Mouse (Mus musculus): ENCODE measurements around the gene Zfp1. TPM values are rescaled to one million over a fixed set of nuclear protein-coding genes. Genes with fewer than 3 reads are reported as not detected.

The Zfp1 gene
- polyA plus RNA-seq, 1 experiment from 2014 or later = 24.4 TPM

GRCm38 (mm10) chr8:111645715-111646114 is 2.5 kb downstream of the Zfp1 start:
- no peak overlapping the region for H3K4me3 ChIP-seq
- peaks cover 15% of the 10 kb centered on the region for H3K4me1 ChIP-seq
- H3K9me3 ChIP-seq = no peaks in the 10 kb centered on the region
- no peak overlapping the region for H3K27ac ChIP-seq
- H3K9ac ChIP-seq = no peak overlapping the region
- no peak overlapping the region for H3K4me2 ChIP-seq
- no peaks in the 10 kb centered on the region for H3K36me3 ChIP-seq
- H3K27me3 ChIP-seq = no peaks in the 10 kb centered on the region
- 96% methylated on average over 8 of the region's 8 CpGs for WGBS
- ATAC-seq (ENCODE audit: insufficient number of reproducible peaks, low FRiP score, low TSS enrichment, low read depth) = no peak

GRCm38 (mm10) chr8:111648834-111649233 is 5.6 kb downstream of the Zfp1 start:
- WGBS = 71% methylated on average over 2 of the region's 2 CpGs
- no peak for ATAC-seq (ENCODE audit: insufficient number of reproducible peaks, low FRiP score, low TSS enrichment, low read depth)
- no peak overlapping the region for H3K27ac ChIP-seq

GRCm38 (mm10) chr8:111650651-111651050 is 7.5 kb downstream of the Zfp1 start:
- Histone ChIP-seq H3K27me3 (no peaks in the 10 kb centered on the region), H3K4me2 (no peak overlapping the region), H3K36me3 (no peaks in the 10 kb centered on the region), H3K9ac (no peak overlapping the region), H3K4me1 (peaks cover 9% of the 10 kb centered on the region; the same call in 1 of the 2 replicates), H3K9me3 (no peaks in the 10 kb centered on the region), H3K27ac (no peak overlapping the region), H3K4me3 (no peak overlapping the region)
- WGBS = 93% methylated on average over 3 of the region's 3 CpGs
- ATAC-seq (ENCODE audit: insufficient number of reproducible peaks, low FRiP score, low TSS enrichment, low read depth) = no peak

More at GRCm38 (mm10) chr8:111648834-111649233, 5.6 kb downstream of the Zfp1 start:
- Histone ChIP-seq H3K4me1 (peaks cover 9% of the 10 kb centered on the region; the same call in 1 of the 2 replicates), H3K9me3 (no peaks in the 10 kb centered on the region), H3K4me2 (no peak overlapping the region), H3K9ac (no peak overlapping the region), H3K27me3 (no peaks in the 10 kb centered on the region), H3K36me3 (no peaks in the 10 kb centered on the region), H3K4me3 (no peak overlapping the region)

DNA sequence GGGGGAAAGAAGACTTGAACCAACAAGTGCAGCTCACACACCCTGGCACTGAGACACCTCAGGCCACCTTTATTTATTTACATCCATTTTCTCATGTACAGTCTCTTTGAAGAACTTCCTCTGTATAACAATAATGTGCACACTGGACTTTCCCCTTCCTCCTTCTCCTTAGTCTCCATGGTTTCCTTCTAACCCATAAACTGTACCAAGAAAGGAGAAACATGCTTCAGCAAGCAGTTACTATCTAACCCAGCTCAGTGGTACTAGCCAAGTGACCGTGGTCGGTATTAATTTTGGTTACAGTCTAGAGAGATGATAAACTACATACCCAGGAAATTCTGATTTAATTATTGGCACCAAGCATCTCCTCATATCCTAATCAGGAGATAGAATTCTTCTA is 10.3 kb downstream of the Zfp1 start:
- ATAC-seq (ENCODE audit: insufficient number of reproducible peaks, low FRiP score, low TSS enrichment, low read depth) = no peak
- Histone ChIP-seq H3K4me3 (no peak overlapping the region), H3K9ac (no peak overlapping the region), H3K27ac (no peak overlapping the region), H3K4me2 (no peak overlapping the region), H3K4me1 (peaks cover 12% of the 10 kb centered on the region; the same call in 1 of the 2 replicates), H3K36me3 (no peaks in the 10 kb centered on the region), H3K9me3 (no peaks in the 10 kb centered on the region), H3K27me3 (no peaks in the 10 kb centered on the region)
- 92% methylated on average over 2 of the region's 2 CpGs for WGBS

- Histone ChIP-seq H3K4me3 (no peak overlapping the region), H3K4me2 (no peak overlapping the region), H3K36me3 (peaks cover 13% of the 10 kb centered on the region), H3K27ac (no peak overlapping the region), H3K9ac (no peak overlapping the region), H3K4me1 (peaks cover 7% of the 10 kb centered on the region; the same call in 1 of the 2 replicates), H3K27me3 (no peaks in the 10 kb centered on the region), H3K9me3 (no peaks in the 10 kb centered on the region)
- WGBS = 62% methylated on average over 1 of the region's 1 CpGs
- no peak for ATAC-seq (ENCODE audit: insufficient number of reproducible peaks, low FRiP score, low TSS enrichment, low read depth)
Measured at GRCm38 (mm10) chr8:111657312-111657854, 14.2 kb downstream of the Zfp1 start.

DNA sequence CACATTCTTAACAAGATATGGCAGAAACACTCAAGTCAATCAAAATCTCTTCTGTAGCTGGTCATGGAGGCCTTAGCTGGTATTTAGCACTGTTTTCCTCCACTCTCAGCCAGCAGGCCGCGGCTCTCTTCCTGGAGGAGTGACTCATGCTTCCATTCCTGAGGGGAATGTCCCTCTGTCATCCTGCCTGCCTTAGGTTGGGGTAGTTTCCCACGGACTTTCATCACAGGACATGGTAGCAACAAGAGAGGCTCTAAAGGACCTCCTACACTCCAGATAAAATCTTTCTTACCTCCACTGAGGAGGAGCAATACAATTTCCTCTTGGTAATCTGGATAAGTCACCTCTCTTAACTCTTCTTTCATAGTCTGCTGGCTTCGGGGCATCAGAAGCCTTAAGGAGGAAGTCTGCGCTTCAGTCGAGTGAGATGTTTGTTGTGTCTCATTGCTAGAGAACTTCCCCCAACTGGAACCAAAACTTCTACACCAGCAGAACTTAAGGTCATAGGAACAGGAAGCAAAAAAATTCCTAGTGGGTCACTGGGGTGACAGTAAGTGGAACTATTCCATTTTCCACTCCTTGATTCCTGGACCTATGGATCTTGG is 15.7 kb downstream of the Zfp1 start:
- no peak overlapping the region for H3K4me3 ChIP-seq
- H3K9ac ChIP-seq = no peak overlapping the region
- peaks cover 15% of the 10 kb centered on the region for H3K36me3 ChIP-seq
- no peaks in the 10 kb centered on the region for H3K9me3 ChIP-seq
- ATAC-seq (ENCODE audit: insufficient number of reproducible peaks, low FRiP score, low TSS enrichment, low read depth) = no peak
- peaks cover 7% of the 10 kb centered on the region; the same call in 1 of the 2 replicates for H3K4me1 ChIP-seq
- H3K27me3 ChIP-seq = no peaks in the 10 kb centered on the region
- 0 out of 2 replicates have a peak overlapping the region, but pooled peaks have one; percentile 19 for H3K27ac ChIP-seq
- H3K4me2 ChIP-seq = no peak overlapping the region
- WGBS = 72% methylated on average over 6 of the region's 6 CpGs

DNA sequence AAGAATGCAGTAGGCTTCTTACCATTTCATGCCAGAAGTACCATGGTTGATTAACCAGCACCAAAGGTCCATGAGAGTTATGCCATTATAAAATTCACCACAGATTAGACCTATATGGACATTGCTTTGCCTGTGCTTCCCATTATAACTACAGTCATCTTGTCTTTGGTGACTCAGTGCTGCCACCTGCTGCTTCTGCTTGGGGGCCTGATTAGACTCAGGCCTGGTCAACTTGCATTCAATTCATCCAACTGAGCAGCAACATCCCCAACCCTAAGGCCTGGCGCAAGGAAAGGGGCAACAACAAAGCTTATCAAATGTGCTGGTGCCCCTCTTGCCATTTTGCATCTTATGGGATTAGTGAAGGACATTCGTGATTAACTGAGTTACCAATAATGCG is 19.3 kb downstream of the Zfp1 start:
- no peak overlapping the region for H3K4me2 ChIP-seq
- no peak overlapping the region for H3K27ac ChIP-seq
- 0 out of 2 replicates have a peak, but pooled peaks cover 2% of the 10 kb centered on the region for H3K4me1 ChIP-seq
- no peaks in the 10 kb centered on the region for H3K27me3 ChIP-seq
- no peak overlapping the region for H3K9ac ChIP-seq
- peaks cover 33% of the 10 kb centered on the region for H3K36me3 ChIP-seq
- 88% methylated on average over 3 of the region's 3 CpGs for WGBS
- no peak overlapping the region for H3K4me3 ChIP-seq
- no peaks in the 10 kb centered on the region for H3K9me3 ChIP-seq
- no peak for ATAC-seq (ENCODE audit: insufficient number of reproducible peaks, low FRiP score, low TSS enrichment, low read depth)

DNA sequence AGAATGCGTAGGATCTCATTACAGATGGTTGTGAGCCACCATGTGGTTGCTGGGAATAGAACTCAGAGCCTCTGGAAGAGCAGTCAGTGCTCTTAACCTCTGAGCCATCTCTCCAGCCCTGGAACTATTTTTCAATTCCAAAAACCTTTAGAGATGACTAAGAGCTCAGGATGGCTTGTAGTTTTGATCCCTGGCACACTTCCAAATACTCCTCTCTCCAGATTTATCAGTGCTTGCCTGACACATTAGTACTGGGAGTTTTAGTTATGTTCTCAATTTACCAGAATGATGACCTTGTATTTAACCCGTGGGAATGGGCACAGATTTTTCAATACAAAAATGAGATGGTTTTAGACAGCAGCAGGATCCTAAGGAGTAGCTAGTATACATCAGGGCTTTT is 23.6 kb downstream of the Zfp1 start:
- Histone ChIP-seq H3K27ac (no peak overlapping the region), H3K4me3 (no peak overlapping the region), H3K36me3 (peaks cover 53% of the 10 kb centered on the region), H3K9me3 (no peaks in the 10 kb centered on the region), H3K27me3 (no peaks in the 10 kb centered on the region), H3K4me1 (no peaks in the 10 kb centered on the region), H3K9ac (no peak overlapping the region), H3K4me2 (no peak overlapping the region)
- ATAC-seq (ENCODE audit: insufficient number of reproducible peaks, low FRiP score, low TSS enrichment, low read depth) = no peak
- WGBS = 77% methylated on average over 2 of the region's 2 CpGs

- ATAC-seq (ENCODE audit: insufficient number of reproducible peaks, low FRiP score, low TSS enrichment, low read depth) = no peak
- 76% methylated on average over 8 of the region's 8 CpGs for WGBS
- no peaks in the 10 kb centered on the region for H3K9me3 ChIP-seq
Measured at GRCm38 (mm10) chr8:111676237-111676636, 33.0 kb downstream of the Zfp1 start.

GRCm38 (mm10) chr8:111678111-111678510 is 34.9 kb downstream of the Zfp1 start:
- Histone ChIP-seq H3K4me1 (no peaks in the 10 kb centered on the region), H3K9ac (no peak overlapping the region), H3K27me3 (no peaks in the 10 kb centered on the region), H3K4me2 (no peak overlapping the region), H3K9me3 (no peaks in the 10 kb centered on the region), H3K27ac (no peak overlapping the region), H3K4me3 (no peak overlapping the region), H3K36me3 (no peaks in the 10 kb centered on the region)
- ATAC-seq (ENCODE audit: insufficient number of reproducible peaks, low FRiP score, low TSS enrichment, low read depth) = no peak
- WGBS = 26% methylated on average over 3 of the region's 3 CpGs

More at GRCm38 (mm10) chr8:111676237-111676636, 33.0 kb downstream of the Zfp1 start:
- no peaks in the 10 kb centered on the region for H3K4me1 ChIP-seq
- H3K36me3 ChIP-seq = peaks cover 6% of the 10 kb centered on the region; the same call in 1 of the 2 replicates
- H3K4me3 ChIP-seq = no peak overlapping the region
- H3K27ac ChIP-seq = no peak overlapping the region
- no peaks in the 10 kb centered on the region for H3K27me3 ChIP-seq
- no peak overlapping the region for H3K4me2 ChIP-seq
- no peak overlapping the region for H3K9ac ChIP-seq

- Histone ChIP-seq H3K4me3 (no peak overlapping the region), H3K9ac (no peak overlapping the region), H3K27ac (no peak overlapping the region), H3K4me2 (no peak overlapping the region), H3K9me3 (no peaks in the 10 kb centered on the region), H3K4me1 (no peaks in the 10 kb centered on the region), H3K36me3 (no peaks in the 10 kb centered on the region), H3K27me3 (no peaks in the 10 kb centered on the region)
- WGBS = 89% methylated on average over 7 of the region's 7 CpGs
- ATAC-seq (ENCODE audit: insufficient number of reproducible peaks, low FRiP score, low TSS enrichment, low read depth) = no peak
Measured at GRCm38 (mm10) chr8:111678848-111679247, 35.6 kb downstream of the Zfp1 start.

DNA sequence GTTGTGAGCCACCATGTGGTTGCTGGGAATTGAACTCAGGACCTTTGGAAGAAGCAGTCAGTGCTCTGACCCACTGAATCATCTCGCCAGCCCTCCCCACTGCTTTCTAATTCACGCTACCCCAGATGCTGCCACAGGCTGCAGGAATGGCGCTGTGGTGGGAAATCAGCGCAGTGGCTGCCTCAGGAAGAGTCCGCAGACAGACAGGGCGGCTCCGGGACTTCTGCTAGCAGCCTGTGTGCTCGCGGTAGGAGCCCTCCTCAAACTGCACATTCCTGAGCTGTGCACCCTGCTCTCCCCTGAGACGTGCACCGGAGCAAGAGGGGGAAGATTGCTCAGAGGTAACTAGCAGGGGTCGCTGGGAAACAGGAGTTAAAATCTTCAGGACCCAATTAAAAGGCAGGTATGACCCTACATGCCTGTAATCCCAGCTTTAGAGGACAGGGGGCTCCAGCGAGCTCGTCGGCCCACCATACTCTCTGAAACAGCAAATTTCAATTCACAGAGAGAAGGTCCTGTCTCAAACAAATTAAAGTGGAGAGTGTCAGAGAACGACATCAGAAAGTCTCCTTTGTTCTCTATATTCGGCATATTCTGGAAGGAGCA is 37.3 kb downstream of the Zfp1 start:
- Histone ChIP-seq H3K4me3 (peak overlapping the region; percentile 8; the same call in 1 of the 2 replicates), H3K4me1 (no peaks in the 10 kb centered on the region), H3K27ac (no peak overlapping the region), H3K27me3 (no peaks in the 10 kb centered on the region), H3K4me2 (no peak overlapping the region), H3K9ac (no peak overlapping the region), H3K36me3 (no peaks in the 10 kb centered on the region), H3K9me3 (no peaks in the 10 kb centered on the region)
- WGBS = 43% methylated on average over 17 of the region's 17 CpGs
- no peak for ATAC-seq (ENCODE audit: insufficient number of reproducible peaks, low FRiP score, low TSS enrichment, low read depth)

Measured in limb, embryonic 15.5 days (tissue).